7 mouse cellular contexts compared by ENCODE assay signal in genomic region chr4:133583690-133584058, GRCm38 (mm10). TPM values are rescaled to one million over a fixed set of nuclear protein-coding genes. Genes with fewer than 3 reads are reported as not detected.
A peak's percentile ranks its signal among the peaks of the same experiment; 100 is the strongest.
DNase-seq lines count a peak whose midpoint lies in the region; ATAC-seq lines count a peak whose summit lies in the region.

No protein-coding gene starts in this region.

- intact Hi-C loops in left cerebral cortex, postnatal 10 days (cut with DNase I) = no loop called here

- no peak for DNase-seq in lung, postnatal 25 days (ENCODE audit: low spot score)
- DNase-seq in kidney, postnatal 4 days = peak; percentile 17 to 47
- no peak for DNase-seq in left cerebral cortex, postnatal 10 days (ENCODE audit: extremely low spot score in 1 of 2, low spot score in 2 of 2)
- DNase-seq in left cerebral cortex, adult 18-20 months (ENCODE audit: low spot score in 2 of 2) = no peak

- no peaks in the 10 kb centered on the region for H3K27me3 ChIP-seq in lung, embryonic 16.5 days (ENCODE audit: control insufficient read depth, insufficient read depth, low read depth, low read length)
- no peaks in the 10 kb centered on the region for H3K27me3 ChIP-seq in embryonic facial prominence, embryonic 15.5 days
- H3K27me3 ChIP-seq in neural tube, embryonic 15.5 days (replicated peaks) = no peaks in the 10 kb centered on the region

- H3K36me3 ChIP-seq in lung, embryonic 16.5 days (ENCODE audit: control insufficient read depth, insufficient read depth, low read length) = peaks cover 13% of the 10 kb centered on the region
- peaks cover 51% of the 10 kb centered on the region for H3K36me3 ChIP-seq in embryonic facial prominence, embryonic 15.5 days
- H3K36me3 ChIP-seq in neural tube, embryonic 15.5 days = peaks cover 67% of the 10 kb centered on the region

- peak overlapping the region; percentile 99 for H3K4me3 ChIP-seq in lung, embryonic 16.5 days (ENCODE audit: low read length)
- H3K4me3 ChIP-seq in embryonic facial prominence, embryonic 15.5 days (replicated peaks) = peak overlapping the region; percentile 80
- H3K4me3 ChIP-seq in neural tube, embryonic 15.5 days (replicated peaks) = peak overlapping the region; percentile 87

- WGBS in lung, embryonic 16.5 days = 60% methylated on average over 6 of the region's 6 CpGs
- 57% methylated on average over 6 of the region's 6 CpGs for WGBS in embryonic facial prominence, embryonic 15.5 days
- 64% methylated on average over 6 of the region's 6 CpGs for WGBS in neural tube, embryonic 15.5 days

- peak overlapping the region; percentile 78 for H3K27ac ChIP-seq in lung, embryonic 16.5 days (ENCODE audit: low read length)
- H3K27ac ChIP-seq in embryonic facial prominence, embryonic 15.5 days (replicated peaks) = peak overlapping the region; percentile 89
- H3K27ac ChIP-seq in neural tube, embryonic 15.5 days (replicated peaks) = peak overlapping the region; percentile 86

- H3K4me1 ChIP-seq in lung, embryonic 16.5 days (replicated peaks; ENCODE audit: control insufficient read depth, insufficient read depth, low read length) = peaks cover 11% of the 10 kb centered on the region
- peaks cover 19% of the 10 kb centered on the region for H3K4me1 ChIP-seq in embryonic facial prominence, embryonic 15.5 days
- H3K4me1 ChIP-seq in neural tube, embryonic 15.5 days = peaks cover 33% of the 10 kb centered on the region

- ATAC-seq in lung, embryonic 16.5 days (ENCODE audit: low read depth) = 0 out of 2 replicates have a peak, but pooled peaks have one; percentile 4
- no peak for ATAC-seq in embryonic facial prominence, embryonic 15.5 days (ENCODE audit: insufficient number of reproducible peaks, low FRiP score, low TSS enrichment, low read depth)
- peak; percentile 42 for ATAC-seq in neural tube, embryonic 15.5 days (ENCODE audit: low FRiP score)

- H3K9me3 ChIP-seq in lung, embryonic 16.5 days (ENCODE audit: control insufficient read depth, low read length) = no peaks in the 10 kb centered on the region
- no peaks in the 10 kb centered on the region for H3K9me3 ChIP-seq in embryonic facial prominence, embryonic 15.5 days (replicated peaks)
- no peaks in the 10 kb centered on the region for H3K9me3 ChIP-seq in neural tube, embryonic 15.5 days (replicated peaks)

- H3K4me2 ChIP-seq in lung, embryonic 16.5 days (ENCODE audit: low read depth, low read length) = peak overlapping the region; percentile 98
- H3K4me2 ChIP-seq in embryonic facial prominence, embryonic 15.5 days (replicated peaks) = peak overlapping the region; percentile 100
- peak overlapping the region; percentile 100 for H3K4me2 ChIP-seq in neural tube, embryonic 15.5 days

- peak overlapping the region; percentile 91 for H3K9ac ChIP-seq in lung, embryonic 16.5 days (ENCODE audit: low read length)
- H3K9ac ChIP-seq in embryonic facial prominence, embryonic 15.5 days = peak overlapping the region; percentile 87
- H3K9ac ChIP-seq in neural tube, embryonic 15.5 days (replicated peaks) = peak overlapping the region; percentile 81

RNA-seq across cellular contexts. Expression of gene Gpn2, which starts 0.5 kb away (rescaled TPM):
- polyA plus RNA-seq in lung, embryonic 16.5 days (2015; fragmentation: Nextera tagmentation; extraction: Ambion mirVana) = 17.1 and 18.9 TPM in 2 replicates
- polyA plus RNA-seq in embryonic facial prominence, embryonic 15.5 days (2015; fragmentation: Nextera tagmentation; extraction: Ambion mirVana) = 19.2 and 24.9 TPM in 2 replicates
- polyA plus RNA-seq in neural tube, embryonic 15.5 days (2015; fragmentation: Nextera tagmentation; extraction: Ambion mirVana) = 17.0 and 17.2 TPM in 2 replicates
- total RNA-seq in left cerebral cortex, postnatal 10 days (2021) = 10 to 100 TPM; 10.3 to 11.2 TPM
- 10 to 100 TPM in 1 of 2 experiments, 1 to 10 TPM in 1; 9.9 to 11.6 TPM for total RNA-seq in left cerebral cortex, adult 18-20 months (2021)

RNA-seq across cellular contexts. Expression of gene Gpatch3, which starts 9.1 kb away (rescaled TPM):
- polyA plus RNA-seq in lung, embryonic 16.5 days (2015; fragmentation: Nextera tagmentation; extraction: Ambion mirVana) = 5.6 and 6.5 TPM in 2 replicates
- polyA plus RNA-seq in embryonic facial prominence, embryonic 15.5 days (2015; fragmentation: Nextera tagmentation; extraction: Ambion mirVana) = 7.1 and 7.7 TPM in 2 replicates
- 5.8 TPM in 2 replicates for polyA plus RNA-seq in neural tube, embryonic 15.5 days (2015; fragmentation: Nextera tagmentation; extraction: Ambion mirVana)
- 1 to 10 TPM; 6.7 TPM for total RNA-seq in left cerebral cortex, postnatal 10 days (2021)
- total RNA-seq in left cerebral cortex, adult 18-20 months (2021) = 1 to 10 TPM; 8.3 to 10.0 TPM

RNA-seq across cellular contexts. Expression of gene Sfn, which starts 18.3 kb away (rescaled TPM):
- 21.6 and 29.3 TPM in 2 replicates for polyA plus RNA-seq in lung, embryonic 16.5 days (2015; fragmentation: Nextera tagmentation; extraction: Ambion mirVana)
- polyA plus RNA-seq in embryonic facial prominence, embryonic 15.5 days (2015; fragmentation: Nextera tagmentation; extraction: Ambion mirVana) = 347 and 362 TPM in 2 replicates
- 1.7 and 32.5 TPM in 2 replicates for polyA plus RNA-seq in neural tube, embryonic 15.5 days (2015; fragmentation: Nextera tagmentation; extraction: Ambion mirVana)
- 1 to 10 TPM; 1.4 to 1.7 TPM for total RNA-seq in left cerebral cortex, postnatal 10 days (2021)
- total RNA-seq in left cerebral cortex, adult 18-20 months (2021) = 1 to 10 TPM; 1.4 to 2.6 TPM

RNA-seq across cellular contexts. Expression of gene Nr0b2, which starts 30.5 kb away (rescaled TPM):
- 0.57 and 0.62 TPM in 2 replicates for polyA plus RNA-seq in lung, embryonic 16.5 days (2015; fragmentation: Nextera tagmentation; extraction: Ambion mirVana)
- 0.15 TPM in 1 of 2 replicates, not detected in the other for polyA plus RNA-seq in embryonic facial prominence, embryonic 15.5 days (2015; fragmentation: Nextera tagmentation; extraction: Ambion mirVana)
- polyA plus RNA-seq in neural tube, embryonic 15.5 days (2015; fragmentation: Nextera tagmentation; extraction: Ambion mirVana) = 0.13 and 0.47 TPM in 2 replicates
- total RNA-seq in left cerebral cortex, postnatal 10 days (2021) = not detected
- total RNA-seq in left cerebral cortex, adult 18-20 months (2021) = not detected

RNA-seq across cellular contexts. Expression of gene Nudc, which starts 37.9 kb away (rescaled TPM):
- polyA plus RNA-seq in lung, embryonic 16.5 days (2015; fragmentation: Nextera tagmentation; extraction: Ambion mirVana) = 261 and 267 TPM in 2 replicates
- 314 and 355 TPM in 2 replicates for polyA plus RNA-seq in embryonic facial prominence, embryonic 15.5 days (2015; fragmentation: Nextera tagmentation; extraction: Ambion mirVana)
- polyA plus RNA-seq in neural tube, embryonic 15.5 days (2015; fragmentation: Nextera tagmentation; extraction: Ambion mirVana) = 269 and 290 TPM in 2 replicates
- total RNA-seq in left cerebral cortex, postnatal 10 days (2021) = 100 to 1,000 TPM; 106 to 120 TPM
- 100 to 1,000 TPM; 148 to 156 TPM for total RNA-seq in left cerebral cortex, adult 18-20 months (2021)

Comparison
In these comparisons a context has a peak if more than half of its experiments do, and no peak if none do; other contexts are left out.
1. DNase-seq: peak in kidney, postnatal 4 days (2 of 2); none in lung, postnatal 25 days (single experiment), left cerebral cortex, postnatal 10 days (0 of 2) and left cerebral cortex, adult 18-20 months (0 of 2).
2. RNA of gene Sfn, which starts 18.3 kb away (polyA plus RNA-seq): 347 to 362 TPM in embryonic facial prominence, embryonic 15.5 days; 21.6 to 29.3 TPM in lung, embryonic 16.5 days and 1.7 to 32.5 TPM in neural tube, embryonic 15.5 days; every median in the first group is over 10 times any median in the second.
3. Peak in every context shown above with its lines, with median percentiles within 50 percentile points of each other: H3K27ac ChIP-seq, H3K4me2 ChIP-seq, H3K4me3 ChIP-seq and H3K9ac ChIP-seq.